Mouse (Mus musculus): Measurements from ENCODE around the gene Zwint.

- TF ChIP-seq CTCF (IDR thresholded peaks at IDR 0.05; ENCODE audit: low read depth) (no peak), EP300 (IDR thresholded peaks at IDR 0.05; ENCODE audit: low read depth) (no peak)
These were observed 46.4 kb downstream of the Zwint start for GRCm38 (mm10) chr10:72701092-72701491.
